Mouse (Mus musculus): ENCODE results near the gene Il17re. TPM values are rescaled to one million over a fixed set of nuclear protein-coding genes. Genes with fewer than 3 reads are reported as not detected.

The Il17re gene
- polyA plus RNA-seq (2012; ENCODE audit: low replicate concordance) = 0.45 and 1.00 TPM in 2 replicates

GRCm38 (mm10) chr6:113457952-113458534 lies at the start of gene Il17re:
TSS of gene Il17re (plus strand) at chr6:113458484.

DNA sequence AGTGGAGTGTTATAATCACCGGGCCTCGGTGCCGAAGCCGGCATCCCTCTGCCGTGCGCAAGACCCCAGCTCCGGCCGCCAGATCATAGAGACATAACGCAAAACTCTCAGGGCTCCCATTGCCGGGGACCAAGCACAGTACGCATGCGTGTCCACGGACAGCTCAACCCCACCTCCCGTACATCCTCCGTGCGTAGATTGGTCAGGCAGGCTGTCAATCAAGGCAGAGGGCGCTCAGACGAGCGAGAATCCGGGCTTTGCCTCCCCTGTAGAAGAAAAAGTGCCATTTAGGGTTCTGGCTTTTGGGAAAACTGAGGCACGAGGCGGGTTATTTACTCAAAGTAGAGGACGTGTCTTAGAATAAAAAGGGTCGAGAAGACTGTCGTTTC lies 39.1 kb upstream of the Il17re start, which contains the start of gene Rpusd3:
Gene Rpusd3 (minus strand): TSS at position 142 of the 389 bp plus-strand sequence.

DNA sequence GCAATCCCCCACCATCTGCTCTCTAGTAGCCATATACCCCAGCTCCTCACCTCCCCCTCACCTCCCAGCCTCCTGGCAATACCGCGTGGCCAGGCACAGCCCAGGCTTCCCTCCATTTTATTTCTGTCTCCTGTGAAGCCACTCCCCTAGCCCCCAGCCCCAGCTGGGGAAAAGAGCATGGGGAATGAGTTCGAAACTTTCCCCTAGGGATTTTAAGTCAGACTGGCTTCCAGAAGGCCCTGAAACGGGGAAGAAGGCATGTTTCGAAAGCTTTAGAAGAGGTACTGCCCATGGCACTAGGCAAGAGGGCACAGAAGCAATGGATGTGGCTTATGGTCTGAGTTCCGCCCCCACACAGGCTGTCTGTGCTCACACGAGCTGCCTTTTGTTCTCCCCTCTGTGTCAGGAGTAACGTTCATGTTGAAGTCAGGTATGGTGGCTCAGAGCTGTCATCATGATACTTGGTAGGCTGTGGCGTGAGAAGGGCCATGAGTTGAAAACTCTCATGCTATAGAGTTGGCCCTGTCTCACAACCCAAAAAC lies 22.5 kb upstream of the Il17re start, which contains the start of gene Cidec:
Gene Cidec (minus strand): TSS at position 97 of the 542 bp plus-strand sequence.

GRCm38 (mm10) chr6:113442442-113443090 lies 15.7 kb upstream of the Il17re start, which contains the start of gene Jagn1:
TSS of gene Jagn1 (plus strand) at chr6:113442569.

GRCm38 (mm10) chr6:113471297-113471936 lies 13.1 kb downstream of the Il17re start, which contains the start of gene Il17rc:
TSS of gene Il17rc (plus strand) at chr6:113471427.

GRCm38 (mm10) chr6:113483100-113483615 lies 24.9 kb downstream of the Il17re start, which contains the start of gene Creld1:
TSS of gene Creld1 (plus strand) at chr6:113483297.

GRCm38 (mm10) chr6:113501388-113502084 lies 43.3 kb downstream of the Il17re start, which contains the start of gene Prrt3:
TSS of gene Prrt3 (minus strand) at chr6:113501931.

Other genes with a start within 250 kb of the Il17re start
- 88.1 and 106 TPM in 2 replicates for gene Mtmr14, start 220.6 kb upstream of the Il17re start, polyA plus RNA-seq (2012; ENCODE audit: low replicate concordance)
- gene Cpne9, start 176.2 kb upstream of the Il17re start, polyA plus RNA-seq (2012; ENCODE audit: low replicate concordance) = 0.08 and 0.11 TPM in 2 replicates
- gene Brpf1, start 151.3 kb upstream of the Il17re start, polyA plus RNA-seq (2012; ENCODE audit: low replicate concordance) = 36.5 and 95.3 TPM in 2 replicates
- gene Ogg1, start 131.5 kb upstream of the Il17re start, polyA plus RNA-seq (2012; ENCODE audit: low replicate concordance) = 8.4 and 10.8 TPM in 2 replicates
- gene Camk1, start 114.5 kb upstream of the Il17re start, polyA plus RNA-seq (2012; ENCODE audit: low replicate concordance) = 8.6 and 13.3 TPM in 2 replicates
- 44.8 and 81.1 TPM in 2 replicates for gene Tada3, start 80.6 kb upstream of the Il17re start, polyA plus RNA-seq (2012; ENCODE audit: low replicate concordance)
- gene Arpc4, start 80.4 kb upstream of the Il17re start, polyA plus RNA-seq (2012; ENCODE audit: low replicate concordance) = 255 and 685 TPM in 2 replicates
- 18.3 and 25.1 TPM in 2 replicates for gene Ttll3, start 69.2 kb upstream of the Il17re start, polyA plus RNA-seq (2012; ENCODE audit: low replicate concordance)
- gene Rpusd3, start 39.1 kb upstream of the Il17re start, polyA plus RNA-seq (2012; ENCODE audit: low replicate concordance) = 78.3 and 88.5 TPM in 2 replicates
- gene Cidec, start 22.7 kb upstream of the Il17re start, polyA plus RNA-seq (2012; ENCODE audit: low replicate concordance) = not detected in 2 replicates
- gene Jagn1, start 15.9 kb upstream of the Il17re start, polyA plus RNA-seq (2012; ENCODE audit: low replicate concordance) = 7.8 and 9.2 TPM in 2 replicates
- gene Il17rc, start 12.9 kb downstream of the Il17re start, polyA plus RNA-seq (2012; ENCODE audit: low replicate concordance) = 0.68 and 1.3 TPM in 2 replicates
- gene Creld1, start 24.8 kb downstream of the Il17re start, polyA plus RNA-seq (2012; ENCODE audit: low replicate concordance) = 24.9 and 25.5 TPM in 2 replicates
- gene Prrt3, start 43.4 kb downstream of the Il17re start, polyA plus RNA-seq (2012; ENCODE audit: low replicate concordance) = 0.06 and 0.38 TPM in 2 replicates
- gene Emc3, start 73.2 kb downstream of the Il17re start, polyA plus RNA-seq (2012; ENCODE audit: low replicate concordance) = 23.9 and 78.7 TPM in 2 replicates
- 0.29 and 0.49 TPM in 2 replicates for gene Fancd2, start 73.2 kb downstream of the Il17re start, polyA plus RNA-seq (2012; ENCODE audit: low replicate concordance)
- not detected in 2 replicates for gene Fancd2os, start 142.2 kb downstream of the Il17re start, polyA plus RNA-seq (2012; ENCODE audit: low replicate concordance)
- gene Brk1, start 146.3 kb downstream of the Il17re start, polyA plus RNA-seq (2012; ENCODE audit: low replicate concordance) = 24.5 and 57.9 TPM in 2 replicates
- 8.2 and 21.3 TPM in 2 replicates for gene Vhl, start 165.5 kb downstream of the Il17re start, polyA plus RNA-seq (2012; ENCODE audit: low replicate concordance)
- 79.5 and 135 TPM in 2 replicates for gene Irak2, start 180.0 kb downstream of the Il17re start, polyA plus RNA-seq (2012; ENCODE audit: low replicate concordance)
- 39.9 and 62.7 TPM in 2 replicates for gene Tatdn2, start 238.6 kb downstream of the Il17re start, polyA plus RNA-seq (2012; ENCODE audit: low replicate concordance)